Mouse (Mus musculus) liver, embryonic 14.5 days (tissue): ENCODE results near the gene Gm6583.

Experiments used
- CTCF ChIP-seq: IDR thresholded peaks from 2 replicates; pipeline ENCODE4 v1.5.1; 2016; ENCODE audit warnings: antibody characterized with exemption, low read depth, control low read depth
- EP300 ChIP-seq: IDR thresholded peaks from 2 replicates; pipeline ENCODE4 v1.6.1; 2016; ENCODE audit warnings: antibody characterized with exemption, low read depth

DNA sequence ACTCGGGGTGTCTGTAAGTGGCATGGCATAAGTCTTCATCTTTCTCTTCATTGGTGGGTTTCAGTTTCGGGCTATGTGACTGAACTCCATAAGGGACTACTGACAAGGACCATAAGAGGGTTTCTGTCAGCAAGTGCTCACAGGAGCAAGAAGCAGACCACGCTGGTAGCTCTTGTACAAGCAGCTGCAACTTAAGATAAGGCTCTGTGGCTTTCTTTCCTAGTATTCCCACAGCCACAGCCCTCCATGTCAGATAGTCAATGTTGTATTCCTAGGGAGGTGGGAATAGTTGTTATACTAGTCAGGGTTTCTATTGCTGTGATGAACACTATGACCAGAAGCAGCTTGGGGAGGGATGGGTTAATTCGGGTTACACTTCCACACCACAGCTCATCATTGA lies 3.7 kb upstream of the Gm6583 start:
- TF ChIP-seq CTCF (no peak), EP300 (peak; percentile 85)
